Mouse (Mus musculus) embryonic fibroblast, embryonic 13.5 days (primary cell): ENCODE data around the gene Cd3eap.

Experiments
- CTCF ChIP-seq: IDR thresholded peaks from 2 replicates; pipeline ENCODE4 v1.5.1; 2011; ENCODE audit warnings: mild to moderate bottlenecking, control low read depth, low read length, moderate library complexity, borderline replicate concordance; ENCODE audit not compliant: insufficient read depth
- POLR2A ChIP-seq: IDR thresholded peaks from 2 replicates; pipeline ENCODE4 v1.6.1; 2011; ENCODE audit warnings: low read depth, mild to moderate bottlenecking, control low read depth, low read length, moderate library complexity

GRCm38 (mm10) chr7:19368380-19368779 lies 9.1 kb upstream of the Cd3eap start:
- TF ChIP-seq POLR2A: no peak
- TF ChIP-seq CTCF: no peak
